Mouse (Mus musculus): Measurements from ENCODE around the gene Xaf1. TPM values are rescaled to one million over a fixed set of nuclear protein-coding genes. Genes with fewer than 3 reads are reported as not detected.
"Not testable (repeated sequence)": the region's sequence is repeated elsewhere in the genome, so short reads cannot be mapped to it uniquely, and the experiment has no call there.

The Xaf1 gene
- polyA plus RNA-seq, 1 experiment from 2014 or later, result 1.6 TPM

GRCm38 (mm10) chr11:72318026-72318425, 16.6 kb downstream of the Xaf1 start:
- Histone ChIP-seq H3K27ac (no peak overlapping the region), H3K4me3 (replicated peaks) (no peak overlapping the region), H3K36me3 (replicated peaks) (no peaks in the 10 kb centered on the region), H3K4me1 (peaks cover 3% of the 10 kb centered on the region; the same call in 1 of the 2 replicates), H3K9ac (no peak overlapping the region), H3K27me3 (peaks cover 27% of the 10 kb centered on the region), H3K9me3 (no peaks in the 10 kb centered on the region), H3K4me2 (no peak overlapping the region)
- no peak for ATAC-seq (ENCODE audit: low FRiP score)
- WGBS, result 84% methylated on average over 5 of the region's 5 CpGs

GRCm38 (mm10) chr11:72324431-72324830, 23.0 kb downstream of the Xaf1 start:
- Histone ChIP-seq H3K27me3 (no peaks in the 10 kb centered on the region), H3K9ac (no peak overlapping the region), H3K27ac (no peak overlapping the region), H3K4me2 (no peak overlapping the region), H3K4me1 (no peaks in the 10 kb centered on the region), H3K9me3 (no peaks in the 10 kb centered on the region), H3K36me3 (replicated peaks) (no peaks in the 10 kb centered on the region), H3K4me3 (replicated peaks) (no peak overlapping the region)
- no peak for ATAC-seq (ENCODE audit: low FRiP score)
- 69% methylated on average over 3 of the region's 3 CpGs for WGBS

GRCm38 (mm10) chr11:72325701-72326100, 24.3 kb downstream of the Xaf1 start:
- Histone ChIP-seq H3K27me3 (no peaks in the 10 kb centered on the region), H3K4me2 (no peak overlapping the region), H3K9ac (no peak overlapping the region), H3K36me3 (replicated peaks) (no peaks in the 10 kb centered on the region), H3K27ac (no peak overlapping the region), H3K4me1 (no peaks in the 10 kb centered on the region), H3K4me3 (replicated peaks) (no peak overlapping the region), H3K9me3 (no peaks in the 10 kb centered on the region)
- ATAC-seq (ENCODE audit: low FRiP score), result no peak
- 83% methylated on average over 4 of the region's 4 CpGs for WGBS

- no peak overlapping the region for H3K4me3 ChIP-seq (replicated peaks)
- peaks cover 1% of the 10 kb centered on the region; the same call in 1 of the 2 replicates for H3K4me1 ChIP-seq
- 87% methylated on average over 9 of the region's 9 CpGs for WGBS
- H3K27me3 ChIP-seq, result no peaks in the 10 kb centered on the region
- no peak for ATAC-seq (ENCODE audit: low FRiP score)
- no peaks in the 10 kb centered on the region for H3K9me3 ChIP-seq
- no peak overlapping the region for H3K27ac ChIP-seq
- H3K36me3 ChIP-seq (replicated peaks), result no peaks in the 10 kb centered on the region
- no peak overlapping the region for H3K9ac ChIP-seq
- H3K4me2 ChIP-seq, result no peak overlapping the region
Measured at GRCm38 (mm10) chr11:72332951-72333667, 31.7 kb downstream of the Xaf1 start.

GRCm38 (mm10) chr11:72334653-72335052, 33.2 kb downstream of the Xaf1 start:
- no peak overlapping the region for H3K27ac ChIP-seq
- no peak overlapping the region for H3K4me3 ChIP-seq (replicated peaks)
- H3K36me3 ChIP-seq (replicated peaks), result no peaks in the 10 kb centered on the region
- peaks cover 9% of the 10 kb centered on the region for H3K4me1 ChIP-seq
- H3K9ac ChIP-seq, result no peak overlapping the region
- ATAC-seq (ENCODE audit: low FRiP score), result no peak
- 89% methylated on average over 4 of the region's 4 CpGs for WGBS
- no peak overlapping the region for H3K4me2 ChIP-seq
- no peaks in the 10 kb centered on the region for H3K9me3 ChIP-seq
- H3K27me3 ChIP-seq, result no peaks in the 10 kb centered on the region

GRCm38 (mm10) chr11:72336726-72337125, 35.3 kb downstream of the Xaf1 start:
- no peak overlapping the region for H3K4me2 ChIP-seq
- no peaks in the 10 kb centered on the region for H3K36me3 ChIP-seq (replicated peaks)
- no peaks in the 10 kb centered on the region for H3K27me3 ChIP-seq
- no peak overlapping the region for H3K27ac ChIP-seq
- peaks cover 9% of the 10 kb centered on the region for H3K4me1 ChIP-seq
- H3K9me3 ChIP-seq, result no peaks in the 10 kb centered on the region
- H3K9ac ChIP-seq, result no peak overlapping the region
- ATAC-seq (ENCODE audit: low FRiP score), result no peak
- no peak overlapping the region for H3K4me3 ChIP-seq (replicated peaks)
- 92% methylated on average over 8 of the region's 8 CpGs for WGBS

- Histone ChIP-seq H3K4me2 (no peak overlapping the region), H3K4me1 (peaks cover 11% of the 10 kb centered on the region), H3K36me3 (replicated peaks) (no peaks in the 10 kb centered on the region), H3K4me3 (replicated peaks) (no peak overlapping the region), H3K9me3 (no peaks in the 10 kb centered on the region), H3K9ac (no peak overlapping the region), H3K27me3 (no peaks in the 10 kb centered on the region), H3K27ac (peak overlapping the region; percentile 31; the same call in 1 of the 2 replicates)
- 33% methylated on average over 5 of the region's 5 CpGs for WGBS
- ATAC-seq (ENCODE audit: low FRiP score), result peak; percentile 51; the same call in 1 of the 2 replicates
Measured at GRCm38 (mm10) chr11:72338437-72338871, 37.0 kb downstream of the Xaf1 start.

- Histone ChIP-seq H3K27me3 (no peaks in the 10 kb centered on the region), H3K4me1 (peaks cover 11% of the 10 kb centered on the region), H3K9ac (no peak overlapping the region), H3K9me3 (no peaks in the 10 kb centered on the region), H3K27ac (no peak overlapping the region), H3K4me3 (replicated peaks) (no peak overlapping the region), H3K36me3 (replicated peaks) (no peaks in the 10 kb centered on the region), H3K4me2 (no peak overlapping the region)
- ATAC-seq (ENCODE audit: low FRiP score), result no peak
- 84% methylated on average over 4 of the region's 4 CpGs for WGBS
Measured at GRCm38 (mm10) chr11:72339716-72340115, 38.3 kb downstream of the Xaf1 start.

- Histone ChIP-seq H3K27ac (no peak overlapping the region), H3K9ac (no peak overlapping the region), H3K9me3 (no peaks in the 10 kb centered on the region), H3K4me1 (peaks cover 11% of the 10 kb centered on the region), H3K36me3 (replicated peaks) (no peaks in the 10 kb centered on the region), H3K4me3 (replicated peaks) (no peak overlapping the region), H3K4me2 (0 out of 2 replicates have a peak overlapping the region, but pooled peaks have one; percentile 22), H3K27me3 (no peaks in the 10 kb centered on the region)
- ATAC-seq (ENCODE audit: low FRiP score), result peak; percentile 85
- WGBS, result 8% methylated on average over 7 of the region's 7 CpGs
Measured at GRCm38 (mm10) chr11:72342549-72343237, 41.3 kb downstream of the Xaf1 start.

- H3K27me3 ChIP-seq; H3K27ac ChIP-seq; H3K9ac ChIP-seq; H3K4me3 ChIP-seq (replicated peaks); H3K4me1 ChIP-seq; H3K9me3 ChIP-seq; H3K4me2 ChIP-seq; ATAC-seq (ENCODE audit: low FRiP score); H3K36me3 ChIP-seq (replicated peaks): not testable (repeated sequence)
- WGBS, result 92% methylated on average over 5 of the region's 5 CpGs
Measured at GRCm38 (mm10) chr11:72343238-72343625, 41.8 kb downstream of the Xaf1 start.

- no peak overlapping the region for H3K4me2 ChIP-seq
- 27% methylated on average over 8 of the region's 8 CpGs for WGBS
- H3K27ac ChIP-seq, result no peak overlapping the region
- no peak overlapping the region for H3K9ac ChIP-seq
- no peak for ATAC-seq (ENCODE audit: low FRiP score)
- no peaks in the 10 kb centered on the region for H3K9me3 ChIP-seq
- no peaks in the 10 kb centered on the region for H3K36me3 ChIP-seq (replicated peaks)
- no peaks in the 10 kb centered on the region for H3K27me3 ChIP-seq
- H3K4me1 ChIP-seq, result peaks cover 2% of the 10 kb centered on the region; the same call in 1 of the 2 replicates
- no peak overlapping the region for H3K4me3 ChIP-seq (replicated peaks)
Measured at GRCm38 (mm10) chr11:72343904-72344303, 42.5 kb downstream of the Xaf1 start.

GRCm38 (mm10) chr11:72344486-72344885, 43.1 kb downstream of the Xaf1 start:
- ATAC-seq (ENCODE audit: low FRiP score), result no peak
- WGBS, result 88% methylated on average over 11 of the region's 11 CpGs
- no peak overlapping the region for H3K4me3 ChIP-seq (replicated peaks)
- H3K4me2 ChIP-seq, result no peak overlapping the region
- no peak overlapping the region for H3K9ac ChIP-seq
- H3K27me3 ChIP-seq, result no peaks in the 10 kb centered on the region
- no peaks in the 10 kb centered on the region for H3K36me3 ChIP-seq (replicated peaks)
- no peaks in the 10 kb centered on the region for H3K9me3 ChIP-seq
- peaks cover 2% of the 10 kb centered on the region; the same call in 1 of the 2 replicates for H3K4me1 ChIP-seq
- no peak overlapping the region for H3K27ac ChIP-seq

- Histone ChIP-seq H3K27me3 (no peaks in the 10 kb centered on the region), H3K9me3 (no peaks in the 10 kb centered on the region), H3K4me3 (replicated peaks) (no peak overlapping the region), H3K4me2 (no peak overlapping the region), H3K9ac (no peak overlapping the region), H3K36me3 (replicated peaks) (no peaks in the 10 kb centered on the region), H3K27ac (no peak overlapping the region), H3K4me1 (no peaks in the 10 kb centered on the region)
- ATAC-seq (ENCODE audit: low FRiP score), result no peak
- WGBS, result 72% methylated on average over 10 of the region's 10 CpGs
Measured at GRCm38 (mm10) chr11:72348563-72348962, 47.1 kb downstream of the Xaf1 start.

Data from forebrain, embryonic 12.5 days (tissue).